Mouse (Mus musculus): ENCODE results near the gene Syngr1. TPM values are rescaled to one million over a fixed set of nuclear protein-coding genes. Genes with fewer than 3 reads are reported as not detected.

The Syngr1 gene
- polyA plus RNA-seq, 1 experiment from 2014 or later, result 27.3 TPM

DNA sequence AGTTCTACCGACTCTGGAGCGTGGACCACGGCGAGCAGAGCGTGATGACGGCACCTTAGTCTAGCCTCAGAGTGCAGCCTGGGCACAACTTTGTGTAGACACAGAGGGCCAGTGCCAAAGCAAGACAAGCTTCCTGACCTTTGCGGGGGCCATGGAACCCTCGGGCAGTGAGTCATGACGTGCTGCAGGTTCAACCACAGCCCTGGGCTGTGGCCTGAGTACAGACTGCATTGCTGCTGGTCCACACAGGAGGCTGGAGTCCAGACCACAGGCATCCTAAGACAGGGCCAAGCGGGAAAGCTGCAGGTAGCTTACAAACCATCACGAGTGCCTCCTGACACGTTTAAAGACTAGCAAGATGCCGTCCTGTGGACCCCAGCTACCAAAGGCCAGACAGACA, 69.1 kb downstream of the Syngr1 start:
- Histone ChIP-seq H3K9ac (no peak overlapping the region), H3K4me1 (peaks cover 25% of the 10 kb centered on the region), H3K27ac (replicated peaks) (peak overlapping the region; percentile 43; the same call in 1 of the 2 replicates), H3K9me3 (no peaks in the 10 kb centered on the region), H3K27me3 (replicated peaks) (no peaks in the 10 kb centered on the region), H3K4me2 (no peak overlapping the region), H3K36me3 (peaks cover 87% of the 10 kb centered on the region), H3K4me3 (no peak overlapping the region)
- ATAC-seq (ENCODE audit: extremely low read depth, insufficient number of reproducible peaks, low FRiP score, low TSS enrichment), result no peak
- WGBS, result 83% methylated on average over 13 of the region's 13 CpGs

DNA sequence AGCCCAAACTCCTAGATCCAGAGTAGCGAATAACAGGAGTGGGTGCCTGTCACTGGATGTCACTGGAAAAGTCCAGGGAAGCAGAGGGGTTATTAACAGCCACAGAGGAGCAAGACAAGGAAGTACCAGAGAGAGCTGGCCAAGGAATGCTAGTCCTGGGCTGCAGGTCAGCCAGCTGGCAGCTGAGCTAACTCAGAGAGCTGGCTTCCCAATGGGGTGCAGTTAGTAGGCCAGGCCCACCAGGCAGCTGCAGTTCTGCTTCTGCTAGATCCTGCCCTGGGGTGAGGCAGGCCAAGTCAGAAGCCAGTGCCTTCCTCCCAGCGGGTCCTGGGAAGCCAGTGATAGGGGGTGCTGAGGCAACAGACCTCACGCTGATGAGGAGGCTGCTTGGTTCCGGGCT, 69.6 kb downstream of the Syngr1 start:
- Histone ChIP-seq H3K9ac (no peak overlapping the region), H3K4me3 (no peak overlapping the region), H3K27me3 (replicated peaks) (no peaks in the 10 kb centered on the region), H3K36me3 (peaks cover 82% of the 10 kb centered on the region), H3K4me1 (peaks cover 25% of the 10 kb centered on the region), H3K27ac (replicated peaks) (no peak overlapping the region), H3K4me2 (no peak overlapping the region), H3K9me3 (no peaks in the 10 kb centered on the region)
- WGBS, result 89% methylated on average over 4 of the region's 4 CpGs
- ATAC-seq (ENCODE audit: extremely low read depth, insufficient number of reproducible peaks, low FRiP score, low TSS enrichment), result no peak

DNA sequence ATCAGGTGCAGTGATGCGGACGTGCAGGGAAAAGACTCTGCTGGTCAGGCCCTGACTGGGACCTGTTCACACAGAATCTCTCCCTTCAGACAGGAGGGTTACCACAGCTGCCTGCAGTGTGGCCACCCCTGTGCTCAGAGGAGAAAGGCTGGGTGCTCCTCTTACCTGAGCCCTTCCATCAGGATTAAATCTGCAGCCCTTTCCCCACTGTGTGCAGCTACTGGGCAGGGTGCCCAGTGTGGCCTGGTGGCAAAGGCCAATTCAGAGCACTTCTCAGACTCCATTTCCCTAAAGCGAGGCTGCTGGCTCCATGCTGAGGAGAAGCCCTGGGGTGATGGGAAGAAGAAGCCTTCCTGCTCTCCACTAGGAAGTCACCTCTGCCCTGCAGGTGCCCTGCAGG, 70.1 kb downstream of the Syngr1 start:
- WGBS, result 90% methylated on average over 3 of the region's 3 CpGs
- Histone ChIP-seq H3K36me3 (peaks cover 77% of the 10 kb centered on the region), H3K4me2 (no peak overlapping the region)

DNA sequence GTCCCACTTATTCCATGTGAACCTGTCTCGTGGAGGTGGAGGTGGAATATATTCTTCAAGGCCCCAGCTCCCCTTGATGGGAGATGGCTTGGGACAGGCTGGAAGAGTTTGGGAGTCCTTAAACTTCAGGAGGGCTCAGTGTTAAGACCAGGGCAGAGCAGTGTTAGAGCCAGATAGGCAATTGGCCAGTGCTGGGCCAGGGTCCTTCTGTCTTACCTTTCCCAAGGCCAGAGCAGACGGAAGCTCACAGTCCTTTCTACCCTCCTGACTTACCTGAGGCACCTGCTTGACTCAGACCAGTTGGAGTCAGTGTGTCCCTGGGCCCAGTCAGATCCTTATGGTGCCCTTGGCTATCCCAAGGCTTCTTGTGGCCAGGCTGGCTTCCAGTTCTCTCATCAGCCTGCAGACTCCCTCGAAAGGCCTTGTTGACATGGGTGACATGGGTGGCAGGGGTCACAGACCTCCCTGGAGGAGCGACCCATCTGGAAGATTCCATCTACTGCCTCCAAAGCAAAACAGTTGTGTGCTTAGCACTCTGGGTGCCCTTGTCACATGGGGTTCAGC, 71.3 kb downstream of the Syngr1 start:
- H3K9ac ChIP-seq, result no peak overlapping the region
- H3K9me3 ChIP-seq, result no peaks in the 10 kb centered on the region
- H3K36me3 ChIP-seq, result peaks cover 65% of the 10 kb centered on the region
- H3K27me3 ChIP-seq (replicated peaks), result no peaks in the 10 kb centered on the region
- ATAC-seq (ENCODE audit: extremely low read depth, insufficient number of reproducible peaks, low FRiP score, low TSS enrichment), result no peak
- WGBS, result 80% methylated on average over 4 of the region's 4 CpGs
- no peak overlapping the region for H3K4me3 ChIP-seq
- H3K27ac ChIP-seq (replicated peaks), result no peak overlapping the region
- H3K4me2 ChIP-seq, result no peak overlapping the region
- H3K4me1 ChIP-seq, result peaks cover 25% of the 10 kb centered on the region

More for the DNA sequence above, 70.1 kb downstream of the Syngr1 start:
- Histone ChIP-seq H3K9ac (no peak overlapping the region), H3K9me3 (no peaks in the 10 kb centered on the region), H3K4me3 (no peak overlapping the region), H3K27ac (replicated peaks) (no peak overlapping the region), H3K4me1 (peaks cover 25% of the 10 kb centered on the region), H3K27me3 (replicated peaks) (no peaks in the 10 kb centered on the region)
- no peak for ATAC-seq (ENCODE audit: extremely low read depth, insufficient number of reproducible peaks, low FRiP score, low TSS enrichment)

DNA sequence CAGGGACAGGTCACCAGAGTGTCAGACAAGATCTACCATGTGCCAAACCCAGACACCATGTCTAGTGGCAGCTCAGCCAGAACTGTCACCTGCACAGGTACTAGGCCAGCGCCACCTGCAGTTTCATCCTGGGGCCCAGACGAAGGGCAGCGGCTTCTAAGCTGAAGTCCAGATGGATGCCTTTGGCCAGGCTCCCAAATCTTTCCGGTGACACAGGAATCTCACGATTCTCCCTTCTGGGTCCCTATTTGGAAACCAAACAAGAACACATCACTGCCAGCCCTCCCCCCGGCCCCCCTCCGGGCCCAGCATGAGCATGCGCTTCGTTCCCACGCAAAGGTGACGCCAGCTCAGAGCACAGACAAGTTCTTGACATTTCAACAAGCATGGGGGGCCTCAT, 72.1 kb downstream of the Syngr1 start:
- no peak overlapping the region for H3K27ac ChIP-seq (replicated peaks)
- H3K9me3 ChIP-seq, result no peaks in the 10 kb centered on the region
- H3K36me3 ChIP-seq, result peaks cover 57% of the 10 kb centered on the region
- peaks cover 23% of the 10 kb centered on the region for H3K4me1 ChIP-seq
- 72% methylated on average over 11 of the region's 11 CpGs for WGBS
- H3K27me3 ChIP-seq (replicated peaks), result no peaks in the 10 kb centered on the region
- H3K4me3 ChIP-seq, result no peak overlapping the region
- H3K9ac ChIP-seq, result no peak overlapping the region
- no peak overlapping the region for H3K4me2 ChIP-seq
- ATAC-seq (ENCODE audit: extremely low read depth, insufficient number of reproducible peaks, low FRiP score, low TSS enrichment), result no peak

DNA sequence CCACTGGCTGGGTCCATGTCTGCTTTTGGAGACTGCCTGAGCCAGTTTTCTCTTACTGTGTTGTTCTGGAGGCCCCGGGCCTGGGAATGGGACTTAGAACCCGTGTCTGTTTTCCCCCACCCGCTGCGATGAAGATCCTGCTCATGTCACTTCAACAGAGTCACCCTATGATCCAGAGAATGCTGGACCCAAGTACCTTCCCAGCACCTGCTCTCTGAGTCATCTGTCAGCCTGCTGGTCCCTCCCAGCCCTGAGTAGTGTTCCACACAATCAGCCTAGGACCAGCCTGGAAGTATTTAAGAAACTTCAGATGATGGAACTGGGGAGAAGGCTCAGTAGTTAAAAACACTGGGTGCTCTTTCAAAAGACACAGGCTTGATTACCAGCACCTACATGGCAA, 72.6 kb downstream of the Syngr1 start:
- Histone ChIP-seq H3K4me3 (no peak overlapping the region), H3K4me2 (no peak overlapping the region), H3K9ac (no peak overlapping the region), H3K27ac (replicated peaks) (no peak overlapping the region), H3K36me3 (peaks cover 52% of the 10 kb centered on the region), H3K9me3 (no peaks in the 10 kb centered on the region), H3K27me3 (replicated peaks) (no peaks in the 10 kb centered on the region), H3K4me1 (peaks cover 18% of the 10 kb centered on the region)
- ATAC-seq (ENCODE audit: extremely low read depth, insufficient number of reproducible peaks, low FRiP score, low TSS enrichment), result no peak
- 85% methylated on average over 4 of the region's 4 CpGs for WGBS

DNA sequence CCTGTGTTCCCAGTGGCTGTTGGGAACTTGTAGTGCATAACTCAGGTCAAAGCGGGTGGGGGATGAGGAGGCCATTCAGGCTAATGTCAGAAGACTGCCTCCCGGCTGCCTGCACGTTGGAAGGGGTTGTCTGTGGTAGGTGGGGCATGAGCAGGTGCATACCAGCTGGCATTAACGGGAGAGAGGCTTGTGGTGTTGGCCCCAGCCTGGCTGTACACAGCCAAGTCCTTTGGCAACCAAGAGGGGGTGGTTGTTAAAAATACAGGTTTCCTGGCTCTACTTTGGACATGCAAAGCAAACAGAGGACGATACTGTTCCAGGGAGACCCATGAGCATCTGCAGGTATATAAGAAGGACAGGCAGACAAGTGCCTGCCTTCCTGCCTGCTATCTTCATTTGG, 74.3 kb downstream of the Syngr1 start:
- H3K4me3 ChIP-seq, result no peak overlapping the region
- peaks cover 35% of the 10 kb centered on the region for H3K36me3 ChIP-seq
- H3K27me3 ChIP-seq (replicated peaks), result 0 out of 2 replicates have a peak, but pooled peaks cover 6% of the 10 kb centered on the region
- H3K4me1 ChIP-seq, result peaks cover 8% of the 10 kb centered on the region; the same call in 1 of the 2 replicates
- WGBS, result 51% methylated on average over 5 of the region's 5 CpGs
- H3K9me3 ChIP-seq, result no peaks in the 10 kb centered on the region
- no peak overlapping the region for H3K27ac ChIP-seq (replicated peaks)
- ATAC-seq (ENCODE audit: extremely low read depth, insufficient number of reproducible peaks, low FRiP score, low TSS enrichment), result no peak
- no peak overlapping the region for H3K9ac ChIP-seq
- H3K4me2 ChIP-seq, result no peak overlapping the region

Small RNA genes within 50 kb of the gene (microRNA-seq; reads per million reads assigned to microRNA genes)
- gene Snord43, result 25.5 reads per million, percentile 38 among the genes with 10 or more reads in this experiment

Other genes starting within 250 kb of the Syngr1 start
- 13.5 and 13.9 TPM in 2 replicates for gene Apobec3, start 199.7 kb upstream of the Syngr1 start, polyA plus RNA-seq (2015; fragmentation: Nextera tagmentation; extraction: Ambion mirVana)
- gene Cbx7, start 120.2 kb upstream of the Syngr1 start, polyA plus RNA-seq (2015; fragmentation: Nextera tagmentation; extraction: Ambion mirVana), result 1.5 TPM in 2 replicates
- gene Pdgfb, start 76.4 kb upstream of the Syngr1 start, polyA plus RNA-seq (2015; fragmentation: Nextera tagmentation; extraction: Ambion mirVana), result 2.2 and 2.6 TPM in 2 replicates
- gene Rpl3, start 534 bp downstream of the Syngr1 start, polyA plus RNA-seq (2015; fragmentation: Nextera tagmentation; extraction: Ambion mirVana), result 603 and 677 TPM in 2 replicates
- 29.4 and 31.1 TPM in 2 replicates for gene Tab1, start 41.8 kb downstream of the Syngr1 start, polyA plus RNA-seq (2015; fragmentation: Nextera tagmentation; extraction: Ambion mirVana)
- gene Mgat3, start 82.4 kb downstream of the Syngr1 start, polyA plus RNA-seq (2015; fragmentation: Nextera tagmentation; extraction: Ambion mirVana), result 1.2 and 1.3 TPM in 2 replicates
- gene Mief1, start 142.7 kb downstream of the Syngr1 start, polyA plus RNA-seq (2015; fragmentation: Nextera tagmentation; extraction: Ambion mirVana), result 25.5 and 25.9 TPM in 2 replicates
- not detected in 2 replicates for gene AC140267.1, start 144.5 kb downstream of the Syngr1 start, polyA plus RNA-seq (2015; fragmentation: Nextera tagmentation; extraction: Ambion mirVana)
- gene Atf4, start 163.8 kb downstream of the Syngr1 start, polyA plus RNA-seq (2015; fragmentation: Nextera tagmentation; extraction: Ambion mirVana), result 74.9 and 83.4 TPM in 2 replicates
- 39.0 and 39.7 TPM in 2 replicates for gene Rps19bp1, start 173.0 kb downstream of the Syngr1 start, polyA plus RNA-seq (2015; fragmentation: Nextera tagmentation; extraction: Ambion mirVana)
- not detected in 2 replicates for gene Cacna1i, start 195.9 kb downstream of the Syngr1 start, polyA plus RNA-seq (2015; fragmentation: Nextera tagmentation; extraction: Ambion mirVana)

All from heart, embryonic 13.5 days (tissue).